Mouse (Mus musculus) C2C12 (cell line): ENCODE measurements around the gene Cdk13.

Source experiments
- CTCF ChIP-seq: IDR thresholded peaks from one replicate; pipeline ENCODE4 v1.5.1; 2011; ENCODE audit not compliant: control insufficient read depth, insufficient read depth, insufficient read length
- MAX ChIP-seq: IDR thresholded peaks from one replicate; pipeline ENCODE4 v1.6.1; 2011; ENCODE audit warnings: mild to moderate bottlenecking, control low read depth
- MYOD1 ChIP-seq: IDR thresholded peaks from one replicate; pipeline ENCODE4 v1.6.1; 2011; ENCODE audit warnings: low read depth; ENCODE audit not compliant: control insufficient read depth, insufficient read length

DNA sequence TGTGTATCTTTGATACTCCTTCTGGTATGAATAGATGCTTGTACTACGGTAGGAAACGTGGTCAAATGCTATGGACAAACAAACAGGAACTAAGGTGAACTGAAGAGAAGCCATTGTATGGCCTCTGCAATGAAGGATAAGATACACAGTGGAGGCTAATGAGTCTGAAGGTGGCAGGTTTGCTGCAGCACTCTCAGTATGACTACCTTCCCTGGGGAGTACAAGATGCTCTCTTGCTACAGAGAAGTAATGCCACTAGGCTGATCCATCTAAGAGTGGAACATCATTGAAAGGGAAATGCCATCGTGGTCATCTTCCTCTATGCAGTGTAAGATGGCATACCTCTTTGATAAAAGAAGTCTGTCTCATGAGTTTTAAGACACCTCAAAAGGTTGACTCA, 28.0 kb upstream of the Cdk13 start:
- TF ChIP-seq CTCF (no peak), MAX (no peak), MYOD1 (no peak)
